Mouse (Mus musculus) G1E (cell line): Measurements from ENCODE around the gene Lrp5. TPM values are rescaled to one million over a fixed set of nuclear protein-coding genes. Genes with fewer than 3 reads are reported as not detected.
A peak's percentile ranks its signal among the peaks of the same experiment; 100 is the strongest.

ENCODE experiments used
- ATAC-seq: 2 replicates; pipeline ENCODE4 v1.8.0; 2016; ENCODE audit warnings: mild to moderate bottlenecking; ENCODE audit not compliant: insufficient number of reproducible peaks, poor library complexity, low FRiP score, severe bottlenecking; ENCODE audit errors: extremely low read depth
- DNase-seq: peaks from one replicate; pipeline ENCODE4 v3.0.0; 2012; ENCODE audit warnings: low spot score
- H3K27me3 ChIP-seq: 2 replicates; pipeline ENCODE4 v1.6.1; 2012; ENCODE audit warnings: mild to moderate bottlenecking, low read length, inconsistent platforms; ENCODE audit not compliant: insufficient read depth
- H3K36me3 ChIP-seq: replicated peaks from 2 replicates; pipeline ENCODE3; 2012; ENCODE audit warnings: mild to moderate bottlenecking, inconsistent platforms
- H3K4me1 ChIP-seq: 2 replicates; pipeline ENCODE4 v1.6.1; 2012; ENCODE audit warnings: low read depth, low read length, inconsistent platforms, mixed read lengths; ENCODE audit not compliant: insufficient read depth
- H3K4me3 ChIP-seq: 2 replicates; pipeline ENCODE4 v1.5.1; 2012; ENCODE audit warnings: low read depth, mild to moderate bottlenecking, inconsistent platforms, low read length, moderate library complexity, mixed read lengths
- H3K9me3 ChIP-seq: replicated peaks from 2 replicates; pipeline ENCODE4 v1.6.1; 2012; ENCODE audit warnings: inconsistent platforms
- CTCF ChIP-seq: IDR thresholded peaks from 2 replicates; pipeline ENCODE4 v1.5.1; 2012; ENCODE audit warnings: low read depth, low read length, inconsistent platforms, mixed read lengths
- GATA1 ChIP-seq: IDR thresholded peaks from 2 replicates; pipeline ENCODE4 v1.6.1; 2012; ENCODE audit warnings: borderline replicate concordance, low read length, inconsistent platforms, mixed read lengths
- GATA2 ChIP-seq: IDR thresholded peaks from 2 replicates; pipeline ENCODE4 v1.6.1; 2012; ENCODE audit warnings: low read depth, low read length, inconsistent platforms, borderline replicate concordance
- POLR2AphosphoS5 ChIP-seq: IDR thresholded peaks from 2 replicates; pipeline ENCODE4 v1.6.1; 2012; ENCODE audit warnings: low read depth, low read length, inconsistent platforms; ENCODE audit not compliant: insufficient replicate concordance
- TAL1 ChIP-seq: conservative IDR thresholded peaks from 2 replicates; pipeline ENCODE4 v1.6.1; 2012; ENCODE audit warnings: low read depth, low read length, inconsistent platforms, mixed read lengths
- polyA plus RNA-seq: library from polyadenylated mRNA; stranded (reverse); fragments of >175 nt; gene quantifications from 2 replicates; pipeline ENCODE4 v1.2.3, GENCODE M21; 2012
- total RNA-seq, 2 experiments: library from RNA; stranded (forward) in 1 of 2; stranded (reverse) in 1 of 2; fragments of 200-1000 nt in 1 of 2; fragments of >200 nt in 1 of 2; fragmentation: Nextera tagmentation in 1 of 2; gene quantifications; 2 replicates each; pipeline ENCODE4 v1.2.3; 2014 to 2017

Gene Lrp5
- total and polyA plus RNA-seq, 3 experiments = 0.05 TPM; not detected in 1

DNA sequence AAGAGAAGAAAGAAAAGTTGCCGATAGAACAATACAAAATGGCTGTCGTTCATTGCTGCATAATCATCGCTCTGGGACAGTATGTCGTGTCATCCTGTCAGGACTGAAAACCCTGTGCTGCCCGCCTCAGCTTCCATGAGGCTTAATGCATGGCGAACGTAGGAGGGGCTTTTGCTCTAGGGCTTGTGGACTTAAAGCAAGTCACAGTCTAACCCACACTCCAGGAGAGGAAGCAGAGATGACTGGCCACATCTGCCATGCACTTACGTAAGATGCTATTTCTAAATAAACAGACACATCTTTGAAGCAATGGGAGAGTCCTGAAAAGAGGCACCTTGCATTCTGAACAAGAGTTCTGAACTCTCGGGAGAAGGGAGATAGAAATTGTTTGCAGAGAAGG is 36.8 kb upstream of the Lrp5 start:
- ATAC-seq = no peak
- H3K4me1 ChIP-seq = peaks cover 3% of the 10 kb centered on the region; the same call in 1 of the 2 replicates
- H3K4me3 ChIP-seq = no peak overlapping the region
- TF ChIP-seq TAL1 = no peak
- no peak for TF ChIP-seq CTCF
- no peak for TF ChIP-seq POLR2AphosphoS5
- TF ChIP-seq GATA1 = no peak
- no peak for TF ChIP-seq GATA2
- peaks cover 15% of the 10 kb centered on the region for H3K36me3 ChIP-seq
- H3K27me3 ChIP-seq = no peaks in the 10 kb centered on the region
- no peaks in the 10 kb centered on the region for H3K9me3 ChIP-seq
- DNase-seq = no peak

DNA sequence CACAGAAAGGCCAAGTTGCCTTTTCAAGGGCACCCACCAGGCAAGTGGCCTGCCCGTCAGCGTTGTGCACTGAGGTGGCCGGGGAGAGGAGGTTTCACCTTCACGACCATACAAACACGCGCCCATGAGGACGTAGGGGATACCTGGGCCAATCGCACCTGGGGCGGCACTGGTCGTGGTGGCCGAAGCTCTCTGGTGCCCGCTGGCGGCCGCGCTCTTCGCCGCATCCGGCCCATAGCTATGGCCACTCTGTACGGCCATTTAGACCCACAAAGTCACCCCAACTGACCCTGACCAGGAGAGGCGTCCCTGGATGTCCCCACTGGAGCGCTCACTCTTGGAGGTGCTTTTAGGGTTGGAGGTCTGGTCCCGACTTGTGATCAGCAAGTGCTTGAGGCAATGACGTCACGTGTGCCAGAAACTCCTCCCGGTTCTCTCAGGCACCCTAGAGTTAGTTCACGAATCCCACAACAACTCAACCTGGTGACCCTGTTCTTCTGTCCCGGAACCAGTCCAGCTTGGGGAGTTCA is 33.1 kb upstream of the Lrp5 start:
- H3K4me1 ChIP-seq = peaks cover 3% of the 10 kb centered on the region; the same call in 1 of the 2 replicates
- ATAC-seq = no peak
- no peaks in the 10 kb centered on the region for H3K27me3 ChIP-seq
- H3K36me3 ChIP-seq = peaks cover 53% of the 10 kb centered on the region
- DNase-seq = no peak
- no peak overlapping the region for H3K4me3 ChIP-seq
- TF ChIP-seq TAL1 (no peak), POLR2AphosphoS5 (no peak), CTCF (no peak), GATA1 (no peak), GATA2 (no peak)
- H3K9me3 ChIP-seq = no peaks in the 10 kb centered on the region

DNA sequence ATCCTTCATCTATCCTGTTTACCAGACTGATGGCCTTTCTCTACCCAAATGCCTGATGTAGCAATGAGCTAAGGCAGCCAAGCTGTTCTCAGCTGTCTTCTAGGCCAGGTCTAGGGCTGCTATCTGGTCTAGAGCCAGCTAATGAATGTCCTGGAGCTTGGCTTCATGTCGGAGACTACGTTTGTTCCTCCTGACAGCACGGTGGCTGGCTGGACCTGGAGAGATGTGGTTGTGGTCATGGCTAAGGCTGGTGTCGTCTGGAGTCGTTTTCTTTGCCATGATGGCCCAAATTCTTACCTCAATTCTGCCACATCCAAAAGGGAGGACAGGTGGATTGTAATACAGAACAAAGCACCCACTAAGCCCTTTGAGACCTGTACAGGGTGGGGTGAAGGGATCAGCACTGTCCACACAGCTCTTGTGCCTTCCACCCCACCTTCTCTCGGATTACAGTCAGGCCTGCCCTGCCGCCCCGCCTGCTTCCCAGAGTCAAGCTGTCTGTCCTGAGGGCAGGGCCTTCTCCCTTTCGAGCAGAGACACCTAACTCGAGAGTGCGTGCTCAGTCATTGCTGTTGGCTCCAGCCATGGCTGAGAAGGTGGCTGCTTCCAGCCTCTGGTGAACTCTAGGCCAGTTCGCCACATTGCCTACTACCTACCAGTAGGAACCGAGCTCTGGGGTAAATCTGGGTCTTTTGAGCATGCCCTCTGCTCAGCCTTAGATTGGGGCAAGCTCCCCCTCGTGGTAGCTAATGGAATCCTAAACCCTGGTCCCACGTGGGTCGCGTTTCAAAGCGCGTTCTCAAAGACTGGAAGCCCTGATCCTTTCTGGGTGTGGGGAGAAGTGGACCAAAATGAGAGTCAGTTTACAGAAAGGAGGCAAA is 32.4 kb upstream of the Lrp5 start:
- H3K9me3 ChIP-seq = no peaks in the 10 kb centered on the region
- H3K27me3 ChIP-seq = no peaks in the 10 kb centered on the region
- no peak for DNase-seq
- H3K4me1 ChIP-seq = peaks cover 6% of the 10 kb centered on the region
- no peak for ATAC-seq
- H3K4me3 ChIP-seq = no peak overlapping the region
- TF ChIP-seq TAL1 (no peak), GATA2 (no peak), CTCF (no peak), GATA1 (no peak), POLR2AphosphoS5 (no peak)
- peaks cover 60% of the 10 kb centered on the region for H3K36me3 ChIP-seq

DNA sequence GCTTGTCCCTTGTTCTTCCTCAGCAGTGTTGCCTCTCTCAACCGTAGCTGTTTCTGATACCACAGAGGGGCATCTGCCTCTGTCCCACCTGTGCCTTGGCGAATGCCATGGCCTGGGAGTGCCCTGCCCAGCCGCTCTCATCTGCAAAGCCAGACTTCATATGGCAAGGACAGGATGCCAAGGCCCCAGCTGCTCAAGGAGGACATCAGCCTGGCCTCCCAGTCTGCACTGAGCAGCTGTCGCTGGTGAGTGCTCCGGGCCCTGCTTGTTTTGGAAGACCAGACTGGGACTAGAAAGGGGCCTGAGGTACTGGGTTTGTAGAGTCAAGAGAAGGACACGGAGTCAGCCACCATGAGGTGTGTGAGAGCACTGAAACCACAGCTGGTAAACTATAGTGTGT is 28.0 kb upstream of the Lrp5 start:
- DNase-seq (no peak), ATAC-seq (no peak)
- Histone ChIP-seq H3K36me3 (peaks cover 88% of the 10 kb centered on the region), H3K27me3 (no peaks in the 10 kb centered on the region), H3K4me3 (no peak overlapping the region), H3K9me3 (no peaks in the 10 kb centered on the region), H3K4me1 (peaks cover 24% of the 10 kb centered on the region)
- TF ChIP-seq GATA2 = no peak

DNA sequence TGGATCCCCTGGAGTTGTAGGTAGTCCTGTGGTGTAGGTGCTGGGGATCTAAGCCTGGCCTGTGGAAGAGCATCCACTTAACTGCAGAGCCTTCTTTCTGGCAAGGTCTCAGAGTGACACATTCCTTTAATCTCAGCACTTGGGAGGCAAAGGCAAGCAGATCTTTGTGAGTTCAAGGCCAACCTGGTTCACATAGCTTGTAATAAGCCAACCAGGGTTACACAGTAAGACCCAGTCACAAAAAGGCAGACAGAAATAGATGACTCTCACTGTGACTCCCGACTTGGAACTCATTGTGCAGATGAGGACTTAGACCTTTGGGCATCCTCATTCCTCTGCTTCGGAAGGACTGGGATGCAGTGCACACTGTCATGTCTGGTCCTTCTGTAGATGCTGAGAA is 24.1 kb upstream of the Lrp5 start:
- ATAC-seq (no peak), DNase-seq (no peak)
- H3K27me3 ChIP-seq = no peaks in the 10 kb centered on the region
- no peak overlapping the region for H3K4me3 ChIP-seq
- H3K9me3 ChIP-seq = no peaks in the 10 kb centered on the region
- H3K4me1 ChIP-seq = peaks cover 47% of the 10 kb centered on the region
- TF ChIP-seq POLR2AphosphoS5 (no peak), TAL1 (no peak), GATA1 (no peak), CTCF (no peak), GATA2 (no peak)
- peaks cover 49% of the 10 kb centered on the region for H3K36me3 ChIP-seq

DNA sequence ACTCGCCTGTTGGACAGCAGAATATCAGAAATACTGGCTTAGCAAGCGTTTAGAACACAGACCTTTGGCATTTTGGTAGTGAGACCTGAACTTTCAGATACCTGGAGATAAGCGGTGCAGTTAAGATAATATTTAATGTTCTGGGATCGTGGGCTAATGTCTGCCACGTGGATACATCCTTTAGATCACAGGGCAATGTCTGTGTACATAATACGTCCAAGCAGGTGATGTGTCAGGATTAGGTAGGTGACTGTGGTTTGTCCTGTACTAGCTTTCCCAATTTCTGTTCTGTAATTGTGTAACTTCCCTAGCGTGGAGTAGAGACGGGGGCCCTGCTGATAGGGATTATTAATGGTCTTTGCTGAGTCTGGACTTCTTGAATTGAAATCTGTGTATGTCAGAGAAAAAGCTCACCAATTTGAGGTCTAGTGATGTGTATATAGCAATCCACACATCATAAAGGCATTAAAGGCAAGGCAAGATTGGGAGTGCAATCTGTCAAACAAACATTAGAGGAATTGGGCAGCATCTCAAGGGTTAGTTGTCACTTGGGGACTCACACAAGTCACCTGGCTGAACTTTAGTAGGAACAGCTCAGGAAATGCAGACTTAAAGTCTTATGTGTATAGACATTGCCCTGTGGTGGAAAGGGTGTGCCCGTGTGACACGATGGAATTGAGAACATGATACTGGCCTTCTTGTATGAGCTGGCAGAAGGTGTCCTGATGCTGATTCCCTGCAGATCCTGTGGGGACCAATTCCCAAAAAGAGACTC is 22.8 kb upstream of the Lrp5 start:
- ATAC-seq = no peak

More for the DNA sequence above, 22.8 kb upstream of the Lrp5 start:
- peaks cover 37% of the 10 kb centered on the region for H3K36me3 ChIP-seq
- H3K27me3 ChIP-seq = no peaks in the 10 kb centered on the region
- no peak for DNase-seq
- H3K4me1 ChIP-seq = peaks cover 47% of the 10 kb centered on the region
- TF ChIP-seq POLR2AphosphoS5 (no peak), TAL1 (no peak), CTCF (no peak), GATA1 (no peak), GATA2 (no peak)
- no peaks in the 10 kb centered on the region for H3K9me3 ChIP-seq
- peak overlapping the region; percentile 95 for H3K4me3 ChIP-seq
